Mouse (Mus musculus): Measurements from ENCODE around the gene Slc23a4. TPM values are rescaled to one million over a fixed set of nuclear protein-coding genes. Genes with fewer than 3 reads are reported as not detected.

The Slc23a4 gene
- polyA plus RNA-seq, 1 experiment from 2014 or later, result 0.78 TPM

GRCm38 (mm10) chr6:34971181-34971580, 17.0 kb downstream of the Slc23a4 start:
- no peak overlapping the region for H3K4me3 ChIP-seq (replicated peaks; ENCODE audit: low read length)
- ATAC-seq (ENCODE audit: low FRiP score) (no peak), DNase-seq (ENCODE audit: low spot score) (no peak)
- H3K9ac ChIP-seq, result no peak overlapping the region
- no peaks in the 10 kb centered on the region for H3K4me1 ChIP-seq (replicated peaks; ENCODE audit: control insufficient read depth, insufficient read depth, low read length)
- 43% methylated on average over 3 of the region's 3 CpGs for WGBS
- H3K9me3 ChIP-seq (ENCODE audit: control insufficient read depth, low read length), result no peaks in the 10 kb centered on the region
- no peaks in the 10 kb centered on the region for H3K27me3 ChIP-seq (ENCODE audit: control insufficient read depth, insufficient read depth, low read length)
- H3K4me2 ChIP-seq (replicated peaks), result no peak overlapping the region
- H3K36me3 ChIP-seq (replicated peaks; ENCODE audit: control insufficient read depth, insufficient read depth), result no peaks in the 10 kb centered on the region
- H3K27ac ChIP-seq, result no peak overlapping the region

DNA sequence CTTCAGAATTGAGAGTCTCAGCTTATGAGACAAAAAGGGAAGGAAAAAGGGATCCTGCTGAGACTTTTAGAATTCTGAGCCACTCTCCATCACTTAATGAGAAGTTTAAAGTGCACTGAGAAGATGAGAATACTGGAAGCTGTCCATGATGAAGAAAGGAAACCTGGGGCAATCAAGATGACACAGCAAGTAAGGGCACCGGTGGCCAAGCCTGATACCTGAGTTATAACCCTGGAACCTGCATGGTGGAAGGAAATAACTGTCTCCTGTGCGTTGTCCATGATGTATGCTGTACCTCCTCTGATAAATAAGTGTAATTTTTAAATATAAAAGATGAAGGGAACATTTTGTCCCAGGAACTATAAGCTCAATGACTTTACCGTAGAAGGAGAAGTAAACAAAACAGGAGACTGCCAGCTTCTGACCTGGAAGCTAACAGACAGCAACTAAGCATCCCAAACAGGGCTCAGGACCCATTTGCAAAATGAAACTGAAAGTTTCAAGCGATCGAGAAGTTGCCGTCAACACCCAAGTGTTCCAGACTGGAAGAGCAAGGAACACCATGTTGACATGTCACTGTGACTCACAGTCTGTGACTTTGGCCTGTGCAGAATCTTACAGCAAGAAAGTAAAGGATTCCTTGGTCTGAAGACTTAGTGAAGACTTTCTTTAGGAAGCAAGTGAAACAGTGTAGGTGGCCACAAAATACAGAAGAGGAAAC, 22.2 kb downstream of the Slc23a4 start:
- H3K4me1 ChIP-seq (replicated peaks; ENCODE audit: control insufficient read depth, insufficient read depth, low read length), result no peaks in the 10 kb centered on the region
- ATAC-seq (ENCODE audit: low FRiP score) (no peak), DNase-seq (ENCODE audit: low spot score) (no peak)
- no peaks in the 10 kb centered on the region for H3K9me3 ChIP-seq (ENCODE audit: control insufficient read depth, low read length)
- H3K9ac ChIP-seq, result no peak overlapping the region
- H3K36me3 ChIP-seq (replicated peaks; ENCODE audit: control insufficient read depth, insufficient read depth), result no peaks in the 10 kb centered on the region
- H3K27me3 ChIP-seq (ENCODE audit: control insufficient read depth, insufficient read depth, low read length), result no peaks in the 10 kb centered on the region
- 92% methylated on average over 6 of the region's 6 CpGs for WGBS
- H3K4me3 ChIP-seq (replicated peaks; ENCODE audit: low read length), result no peak overlapping the region
- H3K4me2 ChIP-seq (replicated peaks), result no peak overlapping the region
- H3K27ac ChIP-seq, result no peak overlapping the region

DNA sequence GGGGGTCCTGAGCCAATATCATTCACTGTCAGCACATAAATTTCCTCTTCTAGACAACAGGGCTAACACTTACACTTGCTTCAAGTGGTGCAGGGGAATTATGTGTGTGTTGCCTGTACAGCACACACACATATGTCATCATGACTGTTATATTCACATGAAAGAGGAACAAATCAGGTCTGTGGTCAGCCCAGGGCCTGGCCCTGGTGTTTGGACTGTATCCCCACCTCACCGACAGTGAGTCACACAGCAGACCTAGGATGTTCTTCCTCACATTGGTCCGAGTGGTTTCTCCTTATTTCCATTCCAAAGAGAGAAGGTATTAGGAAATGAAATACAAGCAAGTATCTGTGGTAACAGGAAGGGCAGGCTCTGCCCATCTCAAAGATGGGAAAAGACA, 23.7 kb downstream of the Slc23a4 start:
- Histone ChIP-seq H3K27ac (no peak overlapping the region), H3K4me2 (replicated peaks) (no peak overlapping the region), H3K27me3 (ENCODE audit: control insufficient read depth, insufficient read depth, low read length) (no peaks in the 10 kb centered on the region), H3K36me3 (replicated peaks; ENCODE audit: control insufficient read depth, insufficient read depth) (no peaks in the 10 kb centered on the region), H3K4me1 (replicated peaks; ENCODE audit: control insufficient read depth, insufficient read depth, low read length) (no peaks in the 10 kb centered on the region), H3K9me3 (ENCODE audit: control insufficient read depth, low read length) (no peaks in the 10 kb centered on the region), H3K9ac (no peak overlapping the region), H3K4me3 (replicated peaks; ENCODE audit: low read length) (no peak overlapping the region)
- DNase-seq (ENCODE audit: low spot score) (no peak), ATAC-seq (ENCODE audit: low FRiP score) (no peak)
- WGBS, result 86% methylated on average over 2 of the region's 2 CpGs

GRCm38 (mm10) chr6:34959131-34959530, 29.1 kb downstream of the Slc23a4 start:
- Histone ChIP-seq H3K36me3 (replicated peaks; ENCODE audit: control insufficient read depth, insufficient read depth) (no peaks in the 10 kb centered on the region), H3K9me3 (ENCODE audit: control insufficient read depth, low read length) (no peaks in the 10 kb centered on the region), H3K4me2 (replicated peaks) (no peak overlapping the region), H3K4me3 (replicated peaks; ENCODE audit: low read length) (no peak overlapping the region), H3K27me3 (ENCODE audit: control insufficient read depth, insufficient read depth, low read length) (no peaks in the 10 kb centered on the region), H3K4me1 (replicated peaks; ENCODE audit: control insufficient read depth, insufficient read depth, low read length) (no peaks in the 10 kb centered on the region), H3K9ac (no peak overlapping the region), H3K27ac (no peak overlapping the region)
- WGBS, result 91% methylated on average over 7 of the region's 7 CpGs
- DNase-seq (ENCODE audit: low spot score) (no peak), ATAC-seq (ENCODE audit: low FRiP score) (no peak)

- Histone ChIP-seq H3K36me3 (replicated peaks; ENCODE audit: control insufficient read depth, insufficient read depth) (no peaks in the 10 kb centered on the region), H3K27ac (no peak overlapping the region), H3K9ac (no peak overlapping the region), H3K9me3 (ENCODE audit: control insufficient read depth, low read length) (no peaks in the 10 kb centered on the region), H3K4me1 (replicated peaks; ENCODE audit: control insufficient read depth, insufficient read depth, low read length) (no peaks in the 10 kb centered on the region), H3K27me3 (ENCODE audit: control insufficient read depth, insufficient read depth, low read length) (no peaks in the 10 kb centered on the region), H3K4me3 (replicated peaks; ENCODE audit: low read length) (no peak overlapping the region), H3K4me2 (replicated peaks) (peak overlapping the region; percentile 24)
- 39% methylated on average over 8 of the region's 8 CpGs for WGBS
- no peak for DNase-seq (ENCODE audit: low spot score)
- ATAC-seq (ENCODE audit: low FRiP score), result no peak
Observed at GRCm38 (mm10) chr6:34955862-34956241, 32.4 kb downstream of the Slc23a4 start.

- Histone ChIP-seq H3K27ac (no peak overlapping the region), H3K9ac (no peak overlapping the region), H3K4me2 (replicated peaks) (peak overlapping the region; percentile 24), H3K27me3 (ENCODE audit: control insufficient read depth, insufficient read depth, low read length) (no peaks in the 10 kb centered on the region), H3K4me3 (replicated peaks; ENCODE audit: low read length) (no peak overlapping the region), H3K4me1 (replicated peaks; ENCODE audit: control insufficient read depth, insufficient read depth, low read length) (no peaks in the 10 kb centered on the region), H3K36me3 (replicated peaks; ENCODE audit: control insufficient read depth, insufficient read depth) (no peaks in the 10 kb centered on the region), H3K9me3 (ENCODE audit: control insufficient read depth, low read length) (no peaks in the 10 kb centered on the region)
- 52% methylated on average over 18 of the region's 18 CpGs for WGBS
- DNase-seq (ENCODE audit: low spot score) (peak; percentile 28), ATAC-seq (ENCODE audit: low FRiP score) (peak; percentile 70; the same call in 1 of the 2 replicates)
Observed at GRCm38 (mm10) chr6:34954926-34955861, 33.0 kb downstream of the Slc23a4 start.

GRCm38 (mm10) chr6:34951956-34952667, 36.1 kb downstream of the Slc23a4 start:
- ATAC-seq (ENCODE audit: low FRiP score), result no peak

DNA sequence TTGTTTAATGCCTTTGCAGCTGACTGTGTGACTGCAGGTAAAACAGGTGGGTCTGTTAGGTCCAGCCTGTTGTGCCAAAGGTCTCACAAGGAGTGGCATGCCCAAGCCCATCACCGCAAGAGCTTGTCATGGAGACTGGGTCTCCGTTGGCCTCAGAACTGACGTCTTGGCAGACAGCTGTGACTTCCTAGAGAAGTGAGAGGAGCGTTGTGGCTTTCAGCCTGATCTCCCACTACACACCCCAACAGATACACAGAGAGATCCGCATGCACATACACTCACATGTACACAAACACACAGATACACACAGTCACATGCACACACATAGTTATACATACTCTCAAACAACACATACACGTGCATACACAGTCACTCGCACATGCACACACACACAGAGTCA, 36.7 kb downstream of the Slc23a4 start:
- ATAC-seq (ENCODE audit: low FRiP score), result no peak
- H3K4me1 ChIP-seq (replicated peaks; ENCODE audit: control insufficient read depth, insufficient read depth, low read length), result no peaks in the 10 kb centered on the region
- DNase-seq (ENCODE audit: low spot score), result no peak
- no peak overlapping the region for H3K27ac ChIP-seq
- H3K27me3 ChIP-seq (ENCODE audit: control insufficient read depth, insufficient read depth, low read length), result no peaks in the 10 kb centered on the region
- no peaks in the 10 kb centered on the region for H3K36me3 ChIP-seq (replicated peaks; ENCODE audit: control insufficient read depth, insufficient read depth)
- 86% methylated on average over 7 of the region's 7 CpGs for WGBS
- no peak overlapping the region for H3K4me2 ChIP-seq (replicated peaks)
- no peak overlapping the region for H3K9ac ChIP-seq
- H3K9me3 ChIP-seq (ENCODE audit: control insufficient read depth, low read length), result no peaks in the 10 kb centered on the region
- H3K4me3 ChIP-seq (replicated peaks; ENCODE audit: low read length), result no peak overlapping the region

More at GRCm38 (mm10) chr6:34951956-34952667, 36.1 kb downstream of the Slc23a4 start:
- no peak overlapping the region for H3K9ac ChIP-seq
- DNase-seq (ENCODE audit: low spot score), result no peak
- WGBS, result 81% methylated on average over 7 of the region's 7 CpGs
- H3K4me1 ChIP-seq (replicated peaks; ENCODE audit: control insufficient read depth, insufficient read depth, low read length), result no peaks in the 10 kb centered on the region
- no peak overlapping the region for H3K27ac ChIP-seq
- H3K4me2 ChIP-seq (replicated peaks), result no peak overlapping the region
- no peaks in the 10 kb centered on the region for H3K27me3 ChIP-seq (ENCODE audit: control insufficient read depth, insufficient read depth, low read length)
- no peak overlapping the region for H3K4me3 ChIP-seq (replicated peaks; ENCODE audit: low read length)
- H3K9me3 ChIP-seq (ENCODE audit: control insufficient read depth, low read length), result no peaks in the 10 kb centered on the region
- H3K36me3 ChIP-seq (replicated peaks; ENCODE audit: control insufficient read depth, insufficient read depth), result no peaks in the 10 kb centered on the region

DNA sequence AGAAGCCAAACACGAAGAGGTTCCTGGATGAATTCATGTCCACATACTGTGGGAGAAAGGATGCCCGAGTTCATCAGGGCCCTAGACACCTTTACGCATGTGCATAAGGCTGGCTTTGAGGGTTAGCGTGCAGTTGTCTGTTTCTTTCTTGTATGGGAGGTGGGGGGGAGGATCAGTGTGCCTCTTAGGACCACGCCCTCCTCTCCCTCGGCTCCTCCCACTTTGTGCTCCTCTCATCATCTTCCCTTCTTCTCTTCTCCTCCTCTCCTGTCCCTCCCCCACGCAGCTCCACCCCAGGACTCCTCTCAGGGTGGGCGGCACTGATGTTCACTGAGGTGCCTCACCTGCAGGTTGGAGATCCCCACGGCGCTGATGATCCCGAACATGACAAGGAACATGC, 39.7 kb downstream of the Slc23a4 start:
- ATAC-seq (ENCODE audit: low FRiP score), result peak; percentile 40; the same call in 1 of the 2 replicates
- no peaks in the 10 kb centered on the region for H3K27me3 ChIP-seq (ENCODE audit: control insufficient read depth, insufficient read depth, low read length)
- no peaks in the 10 kb centered on the region for H3K9me3 ChIP-seq (ENCODE audit: control insufficient read depth, low read length)
- DNase-seq (ENCODE audit: low spot score), result no peak
- H3K36me3 ChIP-seq (replicated peaks; ENCODE audit: control insufficient read depth, insufficient read depth), result no peaks in the 10 kb centered on the region
- H3K4me3 ChIP-seq (replicated peaks; ENCODE audit: low read length), result no peak overlapping the region
- H3K4me2 ChIP-seq (replicated peaks), result peak overlapping the region; percentile 42
- 22% methylated on average over 11 of the region's 11 CpGs for WGBS
- no peaks in the 10 kb centered on the region for H3K4me1 ChIP-seq (replicated peaks; ENCODE audit: control insufficient read depth, insufficient read depth, low read length)
- no peak overlapping the region for H3K9ac ChIP-seq
- H3K27ac ChIP-seq, result no peak overlapping the region

Data from hindbrain, embryonic 14.5 days (tissue).